Mouse (Mus musculus) heart, adult 2 months (tissue): ENCODE measurements around the gene Tas1r1.

Source experiments
- CTCF ChIP-seq: fragments of 200-600 bp; IDR thresholded peaks from 2 replicates; pipeline ENCODE4 v1.8.1; 2022; ENCODE audit warnings: antibody characterized with exemption, mild to moderate bottlenecking, moderate library complexity
- EP300 ChIP-seq: fragments of 200-500 bp; IDR thresholded peaks from 2 replicates; pipeline ENCODE4 v1.6.1; 2011; ENCODE audit warnings: low read depth, low read length, control low read depth; ENCODE audit not compliant: insufficient read depth
- POLR2A ChIP-seq: fragments of 200-500 bp; IDR thresholded peaks from 2 replicates; pipeline ENCODE4 v1.6.1; 2011; ENCODE audit warnings: mild to moderate bottlenecking, low read depth, low read length, control low read depth; ENCODE audit not compliant: insufficient read depth

DNA sequence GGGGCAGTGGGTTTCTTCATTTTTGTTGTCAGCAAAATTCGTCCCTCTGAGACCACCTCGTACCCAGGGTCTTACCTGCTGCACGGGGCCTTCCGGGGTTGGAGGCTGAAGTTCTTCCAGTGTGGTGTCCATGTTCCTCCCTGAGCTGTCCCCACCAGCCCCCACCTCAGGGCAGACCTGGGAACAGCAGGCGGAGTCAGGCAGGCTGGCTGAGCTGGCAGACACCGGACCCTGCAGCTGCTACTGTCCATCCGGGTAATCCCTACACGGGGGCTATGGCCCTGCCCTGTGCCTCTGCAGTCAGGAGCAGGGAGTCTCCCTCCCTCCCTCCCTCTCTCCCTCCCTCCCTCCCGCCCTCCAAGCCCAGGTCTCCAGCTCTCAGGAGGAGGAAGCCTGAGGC lies 54.8 kb downstream of the Tas1r1 start:
- TF ChIP-seq EP300 (no peak), CTCF (no peak), POLR2A (no peak)
